Mouse (Mus musculus): ENCODE measurements at regions not wholly inside any gene's neighbourhood (a gene's known extent, or its start where the extent isn't known, plus 50 kb on each side); places are given as distances from the start of the nearest gene placed in this dataset.

DNA sequence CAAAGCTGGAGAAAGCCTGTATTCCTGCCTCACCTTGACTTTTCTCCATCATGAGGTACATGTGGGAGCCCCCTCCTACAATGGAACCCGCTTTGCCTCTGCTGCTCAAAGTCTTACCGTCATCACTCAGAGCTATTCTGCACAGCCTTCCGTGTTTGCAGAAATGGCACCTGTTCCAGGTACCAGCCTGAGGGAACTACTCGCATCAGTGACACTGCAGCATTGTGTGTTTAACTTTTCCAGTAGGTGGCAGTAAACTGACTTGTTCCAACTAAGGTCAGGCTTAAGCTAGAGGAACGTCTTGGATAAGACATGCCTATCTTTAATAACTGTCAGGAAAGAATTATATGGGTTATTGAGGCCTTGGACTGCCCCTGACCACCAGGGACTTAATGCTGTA lies 71.4 kb downstream of the Fam173b start:
- 35% methylated on average over 5 of the region's 5 CpGs for WGBS (ENCODE audit: insufficient replicate concordance)
- Histone ChIP-seq H3K4me1 (replicated peaks) (no peaks in the 10 kb centered on the region), H3K9ac (no peak overlapping the region), H3K27ac (replicated peaks) (no peak overlapping the region), H3K4me3 (replicated peaks) (no peak overlapping the region), H3K36me3 (replicated peaks) (no peaks in the 10 kb centered on the region), H3K9me3 (replicated peaks) (no peaks in the 10 kb centered on the region), H3K4me2 (no peak overlapping the region), H3K27me3 (no peaks in the 10 kb centered on the region)
- no peak for ATAC-seq (ENCODE audit: insufficient read depth)

DNA sequence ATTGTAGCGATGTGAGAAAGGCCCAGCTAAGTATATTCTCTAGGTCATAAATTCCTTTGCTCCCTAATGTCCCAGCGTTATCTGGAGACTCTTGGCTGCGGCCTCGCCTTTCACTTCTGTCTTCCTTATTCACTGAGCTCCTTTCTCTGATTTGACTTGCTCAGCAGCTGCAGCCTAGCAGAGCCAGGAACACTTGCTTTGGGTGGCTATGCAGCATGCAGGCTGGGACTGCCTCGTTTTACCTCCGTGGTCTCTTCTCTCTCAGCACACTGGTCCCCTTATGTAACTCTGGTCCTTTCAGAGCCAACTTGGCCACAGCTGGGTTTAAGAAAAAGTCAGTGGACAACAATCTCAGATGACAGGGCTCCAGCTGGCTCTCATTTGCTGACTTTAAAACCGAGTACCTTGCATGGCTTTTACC lies 75.1 kb downstream of the Fam173b start:
- 45% methylated on average over 7 of the region's 7 CpGs for WGBS (ENCODE audit: insufficient replicate concordance)

DNA sequence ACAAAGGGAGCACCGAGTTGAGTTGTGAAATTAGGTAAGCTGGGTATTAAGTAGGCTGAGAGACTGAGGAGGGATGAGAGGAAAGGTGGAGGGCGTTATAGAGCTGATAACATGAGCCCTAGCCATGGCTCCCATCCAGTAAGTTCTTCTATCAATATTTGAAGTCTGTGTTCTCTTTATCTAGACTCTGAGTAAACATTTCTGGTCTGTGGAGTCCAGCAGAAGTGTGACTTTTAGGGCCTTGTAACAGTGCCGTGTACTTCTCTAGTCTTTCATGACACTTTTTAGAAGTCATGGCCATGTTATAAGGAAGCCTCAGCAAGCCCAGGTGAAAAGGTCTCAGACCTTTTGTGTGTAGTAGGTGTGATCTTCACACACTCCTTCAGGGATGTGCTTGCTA lies 91.5 kb downstream of the Fam173b start:
- Histone ChIP-seq H3K4me3 (replicated peaks) (no peak overlapping the region), H3K27ac (replicated peaks) (no peak overlapping the region), H3K9ac (no peak overlapping the region), H3K4me1 (replicated peaks) (no peaks in the 10 kb centered on the region), H3K36me3 (replicated peaks) (no peaks in the 10 kb centered on the region), H3K9me3 (replicated peaks) (no peaks in the 10 kb centered on the region), H3K4me2 (no peak overlapping the region), H3K27me3 (no peaks in the 10 kb centered on the region)
- ATAC-seq (ENCODE audit: insufficient read depth), result no peak
- WGBS (ENCODE audit: insufficient replicate concordance), result 44% methylated on average over 3 of the region's 3 CpGs

More for the DNA sequence above, 75.1 kb downstream of the Fam173b start:
- ATAC-seq (ENCODE audit: insufficient read depth), result no peak
- H3K27me3 ChIP-seq, result no peaks in the 10 kb centered on the region
- H3K36me3 ChIP-seq (replicated peaks), result no peaks in the 10 kb centered on the region
- H3K9me3 ChIP-seq (replicated peaks), result no peaks in the 10 kb centered on the region
- H3K9ac ChIP-seq, result no peak overlapping the region
- H3K4me2 ChIP-seq, result no peak overlapping the region
- no peaks in the 10 kb centered on the region for H3K4me1 ChIP-seq (replicated peaks)
- no peak overlapping the region for H3K4me3 ChIP-seq (replicated peaks)
- no peak overlapping the region for H3K27ac ChIP-seq (replicated peaks)

DNA sequence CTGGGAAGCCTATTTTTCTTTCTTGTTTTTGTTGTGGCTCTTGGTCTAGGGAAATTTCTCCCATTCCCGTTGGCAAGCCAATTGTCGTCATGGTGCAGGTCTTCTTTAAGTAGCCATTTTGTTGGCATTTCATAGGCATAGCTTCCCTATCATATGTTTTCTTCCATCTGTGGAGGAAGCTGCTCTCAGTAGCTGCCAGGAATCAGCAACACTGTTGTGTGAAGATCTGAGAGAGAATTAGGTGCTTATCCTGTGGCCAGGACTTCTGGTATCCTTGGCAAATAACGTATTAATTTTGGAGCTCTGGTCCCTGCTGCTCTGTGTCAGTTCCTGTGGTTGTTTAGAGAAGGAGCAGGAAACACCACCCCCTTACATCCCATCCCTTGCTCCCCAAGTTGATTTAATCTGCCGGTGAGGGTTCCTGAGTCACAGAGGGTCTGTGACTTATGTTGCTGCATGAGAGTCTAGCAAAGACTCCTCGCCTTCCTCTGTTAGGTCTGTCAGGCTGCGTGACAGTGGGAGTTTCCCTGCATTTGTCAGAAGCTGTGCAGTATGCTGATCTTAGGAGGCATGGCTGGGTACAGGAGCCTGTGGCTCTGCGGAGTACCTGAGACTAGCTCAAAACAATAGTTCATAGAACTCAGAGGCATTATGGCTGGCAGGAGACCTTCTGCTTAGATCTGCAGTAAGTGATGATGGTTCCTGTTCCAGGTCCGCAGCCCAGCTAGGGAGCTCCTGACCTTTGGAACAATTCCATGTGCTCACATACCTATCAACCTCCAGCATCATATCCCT lies 93.4 kb downstream of the Fam173b start:
- Histone ChIP-seq H3K27ac (replicated peaks) (no peak overlapping the region), H3K9me3 (replicated peaks) (no peaks in the 10 kb centered on the region), H3K36me3 (replicated peaks) (no peaks in the 10 kb centered on the region), H3K27me3 (no peaks in the 10 kb centered on the region), H3K4me2 (no peak overlapping the region), H3K4me1 (replicated peaks) (no peaks in the 10 kb centered on the region), H3K9ac (no peak overlapping the region), H3K4me3 (replicated peaks) (no peak overlapping the region)
- WGBS (ENCODE audit: insufficient replicate concordance), result 69% methylated on average over 8 of the region's 8 CpGs
- ATAC-seq (ENCODE audit: insufficient read depth), result no peak

DNA sequence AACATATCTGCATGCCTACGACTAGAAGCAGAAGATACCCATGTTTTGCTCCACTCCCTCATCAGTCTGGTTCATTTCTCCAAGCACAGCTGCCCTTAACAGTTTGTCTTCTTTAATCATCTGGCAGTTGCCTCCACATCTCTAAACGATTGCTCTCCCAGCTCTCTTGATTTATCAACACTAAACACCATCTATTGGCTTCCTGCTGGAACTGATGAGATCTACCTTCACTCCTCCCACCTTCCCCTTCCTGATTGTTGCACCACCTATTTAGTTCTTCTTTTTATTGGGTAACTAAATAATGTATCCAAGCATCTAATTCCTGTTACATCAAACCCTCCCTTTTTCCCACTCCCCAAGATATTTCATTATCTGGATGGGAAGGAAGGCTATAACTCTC lies 101.7 kb downstream of the Fam173b start:
- Histone ChIP-seq H3K27ac (replicated peaks) (no peak overlapping the region), H3K4me2 (no peak overlapping the region), H3K9ac (no peak overlapping the region), H3K36me3 (replicated peaks) (no peaks in the 10 kb centered on the region), H3K4me3 (replicated peaks) (no peak overlapping the region), H3K4me1 (replicated peaks) (no peaks in the 10 kb centered on the region), H3K9me3 (replicated peaks) (no peaks in the 10 kb centered on the region), H3K27me3 (no peaks in the 10 kb centered on the region)
- ATAC-seq (ENCODE audit: insufficient read depth), result no peak
- 46% methylated on average over 2 of the region's 2 CpGs for WGBS (ENCODE audit: insufficient replicate concordance)

DNA sequence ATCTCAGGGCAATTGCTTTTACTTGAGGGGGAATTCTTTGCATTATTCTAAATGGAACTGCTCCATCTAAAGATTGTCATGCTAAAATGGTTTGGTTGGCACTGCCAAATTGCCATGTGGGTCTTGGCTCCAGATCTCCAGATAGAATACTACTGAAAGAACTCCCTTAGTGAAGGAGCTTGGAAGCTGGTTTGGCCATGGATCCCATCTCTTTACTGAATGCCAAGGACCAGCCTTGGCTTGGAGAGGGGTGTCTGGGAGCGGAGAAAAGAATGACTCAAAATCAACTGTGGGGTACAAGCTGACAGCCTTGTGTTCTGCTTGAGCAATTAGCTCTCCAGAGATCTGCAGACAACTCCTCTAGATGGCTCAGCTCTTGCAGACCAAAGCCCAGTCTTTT lies 105.8 kb downstream of the Fam173b start:
- 61% methylated on average over 1 of the region's 1 CpGs for WGBS (ENCODE audit: insufficient replicate concordance)
- no peaks in the 10 kb centered on the region for H3K36me3 ChIP-seq (replicated peaks)
- H3K9me3 ChIP-seq (replicated peaks), result no peaks in the 10 kb centered on the region

DNA sequence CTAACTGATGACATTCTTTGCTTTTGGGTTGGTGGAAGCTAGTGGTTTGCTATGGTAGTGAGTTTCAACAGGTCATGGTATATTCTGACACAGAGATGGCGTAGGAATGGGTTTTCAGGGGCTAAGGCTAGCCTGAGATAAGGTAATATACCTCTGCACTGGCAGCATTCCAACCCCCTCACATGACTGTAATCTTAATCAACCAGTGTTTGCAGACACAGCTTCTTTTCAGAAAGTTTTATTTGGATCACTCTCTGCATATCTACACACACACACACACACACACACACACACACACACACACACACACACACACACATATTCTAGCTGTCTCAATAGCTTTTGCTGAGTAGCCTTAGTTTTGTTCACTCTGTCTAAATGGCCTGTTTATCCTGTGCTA lies 119.4 kb downstream of the Fam173b start:
- ATAC-seq (ENCODE audit: insufficient read depth), result no peak

More for the DNA sequence above, 105.8 kb downstream of the Fam173b start:
- Histone ChIP-seq H3K9ac (no peak overlapping the region), H3K4me2 (no peak overlapping the region), H3K4me3 (replicated peaks) (no peak overlapping the region), H3K27me3 (no peaks in the 10 kb centered on the region), H3K27ac (replicated peaks) (no peak overlapping the region), H3K4me1 (replicated peaks) (no peaks in the 10 kb centered on the region)
- no peak for ATAC-seq (ENCODE audit: insufficient read depth)

DNA sequence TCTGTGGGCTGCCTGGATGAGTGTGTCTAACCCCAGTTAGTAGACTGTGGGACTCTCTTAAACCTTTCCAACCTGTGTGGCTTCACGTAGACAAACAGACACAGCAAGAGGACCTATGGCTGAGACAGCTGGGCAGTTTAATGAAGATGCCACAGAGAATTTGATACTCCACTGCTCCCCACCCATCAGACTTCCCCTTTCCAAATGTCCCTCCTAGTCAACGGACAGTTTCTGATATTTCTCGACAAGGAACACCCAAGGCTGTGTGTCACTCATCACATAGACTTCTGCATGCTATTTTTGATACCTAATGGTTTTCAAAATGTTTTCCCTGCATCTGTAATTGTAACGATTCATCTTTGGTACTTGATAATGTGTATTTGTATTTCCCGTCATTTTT lies 120.8 kb downstream of the Fam173b start:
- no peak overlapping the region for H3K9ac ChIP-seq
- H3K9me3 ChIP-seq (replicated peaks), result no peaks in the 10 kb centered on the region
- H3K4me3 ChIP-seq (replicated peaks), result no peak overlapping the region
- no peak overlapping the region for H3K27ac ChIP-seq (replicated peaks)
- H3K27me3 ChIP-seq, result no peaks in the 10 kb centered on the region
- H3K36me3 ChIP-seq (replicated peaks), result no peaks in the 10 kb centered on the region
- H3K4me1 ChIP-seq (replicated peaks), result no peaks in the 10 kb centered on the region
- WGBS (ENCODE audit: insufficient replicate concordance), result 60% methylated on average over 5 of the region's 5 CpGs
- H3K4me2 ChIP-seq, result no peak overlapping the region
- no peak for ATAC-seq (ENCODE audit: insufficient read depth)

More for the DNA sequence above, 119.4 kb downstream of the Fam173b start:
- no peaks in the 10 kb centered on the region for H3K9me3 ChIP-seq (replicated peaks)
- no peak overlapping the region for H3K9ac ChIP-seq
- no peak overlapping the region for H3K4me2 ChIP-seq
- no peaks in the 10 kb centered on the region for H3K27me3 ChIP-seq
- no peaks in the 10 kb centered on the region for H3K4me1 ChIP-seq (replicated peaks)
- 28% methylated on average over 1 of the region's 1 CpGs for WGBS (ENCODE audit: insufficient replicate concordance)
- no peak overlapping the region for H3K27ac ChIP-seq (replicated peaks)
- no peak overlapping the region for H3K4me3 ChIP-seq (replicated peaks)
- H3K36me3 ChIP-seq (replicated peaks), result no peaks in the 10 kb centered on the region

DNA sequence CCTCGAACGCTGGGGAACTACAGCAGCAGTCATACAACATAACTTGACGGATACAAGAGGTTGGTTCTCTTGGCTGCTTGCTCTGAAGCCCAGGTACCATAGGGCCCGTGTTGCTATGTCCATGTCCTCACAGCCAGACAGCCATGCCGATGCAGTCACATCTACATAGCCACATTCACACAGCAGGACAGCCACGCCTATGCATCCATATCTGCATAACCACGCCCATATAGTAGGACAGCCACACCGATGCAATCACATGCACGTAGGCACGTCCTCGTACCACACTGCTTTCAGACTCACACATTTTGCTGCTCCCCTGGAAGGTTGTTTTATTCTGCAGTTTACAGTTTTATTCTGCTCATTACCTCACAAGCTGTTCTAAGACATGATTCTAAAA lies 122.6 kb downstream of the Fam173b start:
- H3K27ac ChIP-seq (replicated peaks), result no peak overlapping the region
- no peak overlapping the region for H3K4me2 ChIP-seq
- H3K4me1 ChIP-seq (replicated peaks), result no peaks in the 10 kb centered on the region
- H3K9me3 ChIP-seq (replicated peaks), result no peaks in the 10 kb centered on the region
- no peak for ATAC-seq (ENCODE audit: insufficient read depth)
- no peaks in the 10 kb centered on the region for H3K36me3 ChIP-seq (replicated peaks)
- no peak overlapping the region for H3K9ac ChIP-seq
- H3K4me3 ChIP-seq (replicated peaks), result no peak overlapping the region
- 53% methylated on average over 11 of the region's 11 CpGs for WGBS (ENCODE audit: insufficient replicate concordance)
- no peaks in the 10 kb centered on the region for H3K27me3 ChIP-seq

DNA sequence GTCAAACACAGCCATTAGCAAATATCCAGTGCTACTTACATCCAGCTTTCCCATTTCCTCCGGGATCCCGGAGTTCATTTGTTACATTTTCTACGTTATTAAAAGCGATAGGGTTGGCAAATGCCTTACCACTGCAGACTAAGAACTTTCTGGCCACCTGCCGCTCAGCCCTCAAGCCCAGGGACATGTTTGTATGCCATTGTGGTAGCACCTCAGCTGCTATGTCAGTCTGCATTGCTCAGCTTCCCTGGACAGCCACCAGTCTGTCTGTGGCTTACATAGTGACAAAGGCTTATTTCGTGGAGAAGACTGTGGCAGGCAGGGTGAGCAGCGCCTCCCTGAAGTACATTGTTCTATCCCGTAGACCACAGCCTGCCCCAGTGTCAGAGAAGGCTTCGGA lies 127.5 kb downstream of the Fam173b start:
- WGBS (ENCODE audit: insufficient replicate concordance), result 68% methylated on average over 9 of the region's 9 CpGs
- Histone ChIP-seq H3K9me3 (replicated peaks) (no peaks in the 10 kb centered on the region), H3K27ac (replicated peaks) (no peak overlapping the region), H3K4me1 (replicated peaks) (no peaks in the 10 kb centered on the region), H3K4me2 (no peak overlapping the region), H3K4me3 (replicated peaks) (no peak overlapping the region), H3K36me3 (replicated peaks) (no peaks in the 10 kb centered on the region), H3K9ac (no peak overlapping the region), H3K27me3 (no peaks in the 10 kb centered on the region)
- ATAC-seq (ENCODE audit: insufficient read depth), result no peak

DNA sequence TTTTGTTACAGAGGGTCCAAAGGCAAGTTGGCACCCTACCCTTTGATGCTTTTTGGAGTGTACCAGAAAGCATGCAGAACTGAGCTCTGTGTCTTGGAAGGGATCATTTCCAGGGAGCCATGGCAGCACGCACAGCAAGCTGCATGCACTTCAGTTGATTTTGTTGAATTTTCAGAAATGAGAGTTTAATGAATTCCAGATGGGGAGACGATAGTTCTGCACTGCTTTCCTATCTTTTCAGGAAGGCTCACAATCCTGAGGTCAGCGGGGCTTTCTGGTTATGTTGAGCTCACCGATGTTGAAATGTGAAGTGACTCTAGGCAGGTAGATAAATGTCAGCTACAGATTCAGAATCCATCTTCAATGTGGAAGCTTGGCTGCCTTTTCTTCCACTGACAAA lies 140.0 kb downstream of the Fam173b start:
- no peak overlapping the region for H3K4me3 ChIP-seq (replicated peaks)
- no peaks in the 10 kb centered on the region for H3K27me3 ChIP-seq
- no peak overlapping the region for H3K4me2 ChIP-seq
- no peaks in the 10 kb centered on the region for H3K9me3 ChIP-seq (replicated peaks)
- H3K27ac ChIP-seq (replicated peaks), result no peak overlapping the region
- H3K9ac ChIP-seq, result no peak overlapping the region
- ATAC-seq (ENCODE audit: insufficient read depth), result no peak
- 65% methylated on average over 4 of the region's 4 CpGs for WGBS (ENCODE audit: insufficient replicate concordance)
- H3K4me1 ChIP-seq (replicated peaks), result no peaks in the 10 kb centered on the region
- no peaks in the 10 kb centered on the region for H3K36me3 ChIP-seq (replicated peaks)

DNA sequence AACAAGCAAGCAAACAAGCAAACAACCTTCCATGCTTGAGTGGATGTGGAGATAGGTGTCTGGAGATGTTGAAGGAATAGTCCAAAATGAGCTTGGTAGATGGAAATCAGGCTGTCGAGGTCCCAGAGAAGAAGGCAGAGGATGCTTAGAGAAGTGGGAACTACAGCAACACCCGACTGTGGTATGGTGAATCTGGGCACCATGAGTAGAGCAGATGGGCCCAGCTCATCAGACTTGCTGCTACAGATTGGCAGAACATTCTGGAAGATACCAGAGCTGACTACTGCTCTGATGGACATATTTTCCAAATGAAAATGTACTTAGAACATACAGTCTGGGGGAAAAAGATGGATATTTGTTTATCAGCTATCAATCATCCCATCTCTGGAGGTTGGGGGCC lies 142.9 kb downstream of the Fam173b start:
- Histone ChIP-seq H3K4me3 (replicated peaks) (no peak overlapping the region), H3K36me3 (replicated peaks) (no peaks in the 10 kb centered on the region), H3K9ac (no peak overlapping the region), H3K4me2 (no peak overlapping the region), H3K4me1 (replicated peaks) (no peaks in the 10 kb centered on the region), H3K9me3 (replicated peaks) (no peaks in the 10 kb centered on the region), H3K27me3 (no peaks in the 10 kb centered on the region), H3K27ac (replicated peaks) (no peak overlapping the region)
- 50% methylated on average over 2 of the region's 2 CpGs for WGBS (ENCODE audit: insufficient replicate concordance)
- no peak for ATAC-seq (ENCODE audit: insufficient read depth)

Data from liver, embryonic 15.5 days (tissue).